Mouse (Mus musculus) c-Kit-negative CD71-positive TER-119-positive erythroid progenitor cells, embryonic 14.5 days (primary cell): ENCODE results near the gene Cpn1.

Source experiments
- DNase-seq: peaks from one replicate; pipeline ENCODE4 v3.0.0-alpha.2; 2013; ENCODE audit warnings: low read depth, low spot score

Cpn1 gene

DNA sequence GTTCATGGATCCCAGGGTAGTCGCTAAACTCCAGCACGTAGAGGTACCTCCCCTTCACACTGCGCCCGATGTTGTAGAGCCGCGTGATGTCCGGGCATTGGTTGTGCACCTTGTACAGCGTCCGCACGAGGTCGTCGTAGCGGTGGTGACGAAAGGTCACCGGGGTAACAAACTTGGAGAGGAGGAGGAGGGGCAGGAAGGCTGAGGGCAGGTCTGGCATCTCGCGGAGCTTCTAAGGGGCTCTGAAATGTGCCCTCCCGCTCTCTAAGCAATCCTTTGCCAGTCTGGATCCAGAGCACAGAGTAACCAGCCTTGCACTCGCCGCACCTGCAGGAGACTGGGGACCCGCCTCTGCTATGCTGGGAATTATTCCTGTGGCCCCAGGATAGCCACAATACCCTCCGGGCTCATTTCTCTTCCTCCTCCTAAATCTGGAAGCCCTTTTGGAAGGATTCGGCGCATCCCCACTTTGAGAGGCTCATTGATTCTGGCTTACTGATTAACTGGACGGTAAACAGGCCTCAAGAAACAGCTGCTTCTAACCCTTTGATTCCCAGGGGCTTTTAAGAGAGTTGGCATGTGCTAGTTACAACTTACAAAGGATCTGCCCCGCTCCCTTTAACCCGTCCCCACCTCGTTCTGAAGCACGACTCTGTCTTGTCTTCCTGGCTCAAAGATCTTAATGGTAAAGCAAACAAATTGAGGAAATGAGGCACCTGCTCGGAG, at the start of gene Cpn1:
TSS of gene Cpn1 (minus strand) at position 488 of the 726 bp plus-strand sequence.
- no peak for DNase-seq

GRCm38 (mm10) chr19:44033396-44033795, 47.0 kb upstream of the Cpn1 start:
- DNase-seq: no peak

GRCm38 (mm10) chr19:44032046-44032744, 45.8 kb upstream of the Cpn1 start:
- no peak for DNase-seq

- no peak for DNase-seq
Observed at GRCm38 (mm10) chr19:44030024-44030423, 43.7 kb upstream of the Cpn1 start.

DNA sequence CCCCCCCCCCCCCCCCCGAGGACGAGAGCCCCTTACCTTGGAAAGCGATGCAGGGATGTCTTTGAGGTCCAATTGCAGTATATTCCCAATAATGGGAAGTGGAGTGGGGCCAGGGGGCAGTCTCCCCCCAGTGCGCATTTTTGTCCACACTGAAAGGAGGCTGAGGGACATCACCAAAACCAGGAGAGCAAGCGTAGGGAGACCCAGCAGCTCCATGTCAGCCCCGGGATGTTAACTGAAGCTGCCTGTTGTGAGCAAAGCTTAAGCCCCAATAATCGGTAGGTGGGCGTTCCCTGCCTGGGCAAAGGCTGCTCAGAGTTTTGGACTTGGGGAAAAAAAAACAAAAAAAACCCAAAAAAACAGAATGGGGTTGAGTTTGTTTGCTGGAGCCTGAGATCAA, 42.6 kb upstream of the Cpn1 start, which contains the start of gene Cyp2c23:
TSS of gene Cyp2c23 (minus strand) at position 237 of the 400 bp plus-strand sequence.
- no peak for DNase-seq

DNA sequence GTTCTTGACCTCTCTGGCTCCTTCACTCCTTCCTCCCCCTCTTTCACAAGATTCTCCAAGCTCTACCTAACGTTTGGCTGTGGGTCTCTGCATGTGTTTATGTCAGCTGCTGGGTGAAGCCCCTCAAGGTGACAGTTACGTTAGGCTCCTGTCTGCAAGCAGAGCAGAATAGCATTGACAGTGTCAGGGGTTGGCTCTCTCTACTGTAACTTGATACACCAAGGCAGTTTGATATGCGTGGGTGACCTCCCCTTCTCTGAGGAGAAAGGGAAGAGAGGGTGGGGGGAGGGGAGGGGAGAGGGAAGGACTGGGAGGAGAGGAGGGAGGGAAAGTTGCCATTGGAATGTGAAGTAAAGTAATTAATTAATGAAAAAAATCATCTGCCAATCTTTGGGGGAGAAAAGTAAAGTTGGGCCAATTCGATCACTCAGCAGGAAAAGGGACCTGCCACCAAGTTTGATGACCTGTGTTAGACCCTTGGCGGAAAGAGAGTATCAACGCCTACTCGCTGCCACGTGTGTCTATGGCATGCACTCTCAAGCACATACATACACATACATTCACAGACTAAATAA, 40.7 kb upstream of the Cpn1 start:
- no peak for DNase-seq

DNA sequence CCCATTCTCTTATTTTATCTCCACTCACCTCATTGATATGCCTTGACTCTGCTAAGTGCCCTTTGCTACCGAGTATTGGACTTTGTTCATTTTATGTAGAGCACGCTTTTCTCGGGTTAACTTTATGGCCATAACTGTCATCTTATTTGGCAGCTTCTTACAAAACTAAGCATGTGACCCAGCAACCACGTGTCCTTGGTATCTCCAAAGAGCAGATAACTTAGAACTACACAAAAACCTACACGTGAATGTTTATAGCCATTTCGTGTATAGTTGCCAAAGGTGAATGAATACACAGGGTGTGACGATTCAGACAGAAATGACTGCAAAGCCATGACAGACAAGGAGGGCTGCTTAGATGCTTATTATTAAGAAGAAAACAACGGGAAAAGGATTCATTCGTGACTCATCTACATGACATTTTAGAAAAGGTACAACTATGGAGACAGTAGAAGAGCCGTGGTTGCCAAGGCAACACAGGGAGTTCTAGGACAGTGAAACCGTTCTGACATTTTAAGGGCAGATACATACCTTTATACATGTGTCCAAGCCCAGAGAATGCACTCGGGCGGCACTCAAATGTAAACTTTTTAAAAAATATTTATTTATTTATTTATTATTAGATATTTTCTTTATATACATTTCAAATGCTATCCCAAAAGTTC, 38.7 kb upstream of the Cpn1 start:
- no peak for DNase-seq

GRCm38 (mm10) chr19:44023066-44023465, 36.7 kb upstream of the Cpn1 start:
- DNase-seq: peak; percentile 2

DNA sequence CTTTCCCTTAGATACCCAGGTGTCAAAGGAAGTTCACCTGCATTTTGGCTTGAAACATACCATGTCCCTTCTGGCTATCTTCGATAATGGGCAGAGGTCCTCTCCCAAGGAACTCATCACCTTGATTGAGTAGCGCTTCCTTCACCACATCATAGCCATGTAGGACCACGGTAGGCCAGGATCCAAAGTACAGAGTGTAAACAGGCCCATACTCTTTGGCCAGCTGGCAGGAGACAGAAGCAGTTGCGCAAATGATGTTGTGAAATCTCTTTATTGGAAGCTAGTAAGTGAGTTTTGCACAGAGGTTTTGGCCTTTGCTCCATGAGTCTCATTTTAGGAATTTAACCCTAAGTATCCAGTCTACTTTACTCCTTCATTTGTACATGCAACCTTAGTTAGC, 35.1 kb upstream of the Cpn1 start:
- no peak for DNase-seq

GRCm38 (mm10) chr19:44019739-44020138, 33.4 kb upstream of the Cpn1 start:
- no peak for DNase-seq

DNA sequence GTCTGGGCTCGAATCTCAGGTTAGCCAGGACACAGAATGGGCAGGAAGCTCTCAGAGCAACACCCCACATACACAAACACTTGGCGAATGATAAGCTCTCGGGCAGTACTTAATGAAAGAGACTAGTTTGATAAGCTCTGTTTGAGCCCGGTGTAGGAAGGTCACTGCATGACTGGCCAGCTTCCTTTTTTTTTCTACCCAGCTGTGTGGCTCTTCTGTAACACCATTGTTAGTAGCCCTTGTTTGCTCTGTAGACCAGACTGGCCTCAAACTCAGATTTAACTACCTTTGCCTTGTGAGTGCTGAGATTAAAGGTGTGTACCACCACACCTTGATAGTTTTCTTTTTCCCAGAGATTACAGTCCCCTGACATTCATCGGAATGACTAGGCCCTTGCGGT, 27.5 kb upstream of the Cpn1 start:
- DNase-seq: no peak

- DNase-seq: no peak
Observed at GRCm38 (mm10) chr19:44008784-44009183, 22.4 kb upstream of the Cpn1 start.

- DNase-seq: no peak
Observed at GRCm38 (mm10) chr19:44007186-44007585, 20.8 kb upstream of the Cpn1 start.

DNA sequence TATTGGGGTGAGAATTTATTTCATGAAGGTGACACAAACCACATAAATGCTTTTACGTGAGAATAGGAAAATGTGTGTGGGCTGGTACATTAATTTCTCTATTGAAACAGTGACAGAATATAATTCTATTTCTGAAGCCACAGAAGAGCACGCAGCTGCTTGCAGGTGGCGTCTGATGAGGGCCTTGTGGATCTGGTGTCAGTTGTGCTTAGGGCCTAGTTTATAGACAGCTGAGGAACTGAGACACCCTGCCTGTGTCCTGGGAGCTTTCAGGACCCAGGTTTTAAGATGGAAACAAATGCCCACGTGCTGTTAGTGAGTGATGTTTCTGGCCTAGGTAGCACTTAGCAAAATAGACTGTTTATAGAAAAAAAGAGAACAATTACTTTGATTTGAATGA, 18.7 kb upstream of the Cpn1 start:
- no peak for DNase-seq

DNA sequence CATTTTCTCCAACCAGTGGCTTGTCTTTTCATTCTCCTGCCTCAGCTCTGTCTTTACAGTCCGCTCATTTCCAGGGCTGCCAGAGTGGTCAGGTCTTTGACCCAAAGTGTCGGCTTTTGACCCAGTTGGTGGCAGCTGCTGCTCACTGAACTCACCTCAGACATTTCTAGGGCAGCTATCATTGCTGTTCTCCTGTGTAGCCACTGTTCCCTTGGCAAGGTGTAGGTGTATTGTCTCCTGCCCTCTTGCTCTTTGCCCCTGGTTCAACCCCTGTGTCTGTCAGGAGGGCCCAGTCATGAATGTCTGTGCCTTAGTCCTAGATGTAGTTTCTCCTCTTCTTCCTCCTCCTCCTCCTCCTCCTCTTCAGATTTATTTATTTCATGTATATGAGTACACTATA, 17.9 kb upstream of the Cpn1 start:
- no peak for DNase-seq

- no peak for DNase-seq
Observed at GRCm38 (mm10) chr19:44000720-44001119, 14.4 kb upstream of the Cpn1 start.

DNA sequence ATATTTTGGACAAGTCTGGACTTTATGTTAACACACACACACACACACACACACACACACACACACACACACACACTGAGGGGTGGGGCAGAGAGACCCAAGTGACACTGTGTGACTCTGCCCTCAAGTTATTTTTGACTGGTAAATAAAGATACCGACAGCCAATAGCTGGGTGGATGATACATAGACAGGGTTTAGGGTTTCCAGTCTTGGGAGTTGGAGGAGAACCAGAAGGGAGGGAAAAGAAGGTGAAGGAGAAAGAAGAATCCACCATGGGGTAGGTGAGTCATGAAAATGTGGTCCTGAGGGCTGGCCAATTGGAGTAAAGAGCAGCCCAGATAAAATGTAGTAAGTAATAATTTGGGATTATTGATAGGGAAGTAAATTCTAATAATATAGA, 13.7 kb upstream of the Cpn1 start:
- no peak for DNase-seq

- DNase-seq: no peak
Observed at GRCm38 (mm10) chr19:43998802-43999527, 12.6 kb upstream of the Cpn1 start.

DNA sequence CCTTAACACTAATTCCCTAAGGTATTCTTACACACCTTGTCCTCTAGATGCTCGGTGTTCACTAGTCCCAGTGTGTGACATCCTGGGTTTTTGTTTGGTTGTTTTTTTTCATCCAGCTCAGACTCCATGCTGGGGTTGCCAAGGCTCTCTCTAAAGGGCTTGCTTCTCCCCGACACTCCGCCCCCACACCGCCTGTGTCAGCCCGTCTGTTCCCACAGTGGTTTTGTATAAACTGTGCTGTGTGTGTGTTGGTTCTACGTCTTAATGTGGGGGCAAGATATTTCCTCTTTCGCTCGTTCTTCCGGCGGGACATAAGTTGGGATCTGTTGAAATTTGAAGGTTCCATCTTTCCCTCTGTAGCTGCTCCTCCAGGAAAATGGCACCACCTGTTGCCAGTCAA, 11.7 kb upstream of the Cpn1 start:
- DNase-seq: no peak

DNA sequence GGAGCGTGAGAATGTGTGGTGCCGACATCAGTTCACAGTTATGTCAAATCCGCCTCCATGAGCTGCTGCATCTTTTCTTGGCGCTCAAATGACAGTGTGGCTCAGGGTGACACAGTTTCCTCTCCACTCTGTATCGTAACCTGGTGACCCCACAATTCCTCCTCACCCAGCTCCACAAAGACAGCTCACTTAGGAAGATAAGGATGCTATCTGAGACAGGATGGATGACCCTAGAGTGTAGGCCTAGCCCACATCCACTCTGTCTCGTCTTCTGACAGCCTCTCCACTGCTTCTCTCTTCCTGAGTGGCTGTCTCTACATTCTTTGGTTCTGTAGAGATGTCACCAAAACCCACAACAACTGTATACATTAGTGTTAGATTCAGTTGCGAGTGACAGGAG, 9.1 kb upstream of the Cpn1 start:
- DNase-seq: no peak

- no peak for DNase-seq
Observed at GRCm38 (mm10) chr19:43992464-43992863, 6.1 kb upstream of the Cpn1 start.

GRCm38 (mm10) chr19:43990362-43990761, 4.0 kb upstream of the Cpn1 start:
- DNase-seq: no peak
